Mouse (Mus musculus) limb, embryonic 11.5 days (tissue): Measurements from ENCODE around the gene Ctc1. TPM values are rescaled to one million over a fixed set of nuclear protein-coding genes. Genes with fewer than 3 reads are reported as not detected.

Experiments
- ATAC-seq: fragments of 200-750 bp; cut with Nextera tagmentation; 2 replicates; pipeline ENCODE4 v1.8.0; 2017; ENCODE audit warnings: low read depth; ENCODE audit not compliant: insufficient number of reproducible peaks, low FRiP score, low TSS enrichment
- DNase-seq: peaks from one replicate; pipeline ENCODE4 v3.0.0-alpha.2; 2015; ENCODE audit warnings: low spot score
- H3K27ac ChIP-seq: fragments of 300-500 bp; sonication (generic); replicated peaks from 2 replicates; pipeline ENCODE4 v1.5.1; 2014; ENCODE audit warnings: low read depth, mild to moderate bottlenecking, low read length
- H3K27me3 ChIP-seq: fragments of 300-500 bp; sonication (generic); 2 replicates; pipeline ENCODE4 v1.6.1; 2014; ENCODE audit warnings: mild to moderate bottlenecking, low read length, mixed read lengths; ENCODE audit not compliant: control insufficient read depth, insufficient read depth
- H3K36me3 ChIP-seq: fragments of 300-500 bp; sonication (generic); 2 replicates; pipeline ENCODE4 v1.6.1; 2014; ENCODE audit warnings: mild to moderate bottlenecking, low read length, moderate library complexity, mixed read lengths; ENCODE audit not compliant: control insufficient read depth, insufficient read depth
- H3K4me1 ChIP-seq: fragments of 300-500 bp; sonication (generic); 2 replicates; pipeline ENCODE4 v1.6.1; 2014; ENCODE audit warnings: low read length, mixed read lengths; ENCODE audit not compliant: control insufficient read depth, insufficient read depth
- H3K4me2 ChIP-seq: fragments of 300-500 bp; sonication (generic); 2 replicates; pipeline ENCODE4 v1.6.1; 2014; ENCODE audit warnings: low read depth, mild to moderate bottlenecking, moderate library complexity; ENCODE audit not compliant: severe bottlenecking
- H3K4me3 ChIP-seq: fragments of 300-500 bp; sonication (generic); 2 replicates; pipeline ENCODE4 v1.5.1; 2014; ENCODE audit warnings: low read depth, low read length
- H3K9ac ChIP-seq: fragments of 300-500 bp; sonication (generic); 2 replicates; pipeline ENCODE4 v1.6.1; 2014; ENCODE audit warnings: mild to moderate bottlenecking, low read length
- H3K9me3 ChIP-seq: fragments of 300-500 bp; sonication (generic); 2 replicates; pipeline ENCODE4 v1.6.1; 2016; ENCODE audit warnings: low read length; ENCODE audit not compliant: control insufficient read depth
- WGBS: fragments of 180-500 bp; shearing (Covaris S2); extraction: QIAGEN DNeasy Blood & Tissue Kit; methylation state at CpG from one replicate; pipeline ENCODE4 v1.1.7; 2014; 5-methylcytosine and 5-hydroxymethylcytosine counted together
- microRNA-seq: library from miRNA; unstranded; fragments of <30 nt; microRNA quantifications from one replicate; pipeline ENCODE4, GENCODE M21; 2016
- polyA plus RNA-seq: library from polyadenylated mRNA; unstranded; fragments of >200 nt; fragmentation: Nextera tagmentation; extraction: Ambion mirVana; gene quantifications from 2 replicates; pipeline ENCODE4 v1.2.1, GENCODE M21; 2014

Gene Ctc1
- polyA plus RNA-seq, 1 experiment from 2014 or later, result 80.4 TPM

GRCm38 (mm10) chr11:69085608-69086007 is 69.9 kb downstream of the Ctc1 start:
- H3K4me1 ChIP-seq, result peaks cover 13% of the 10 kb centered on the region
- ATAC-seq (no peak), DNase-seq (no peak)
- no peak overlapping the region for H3K9ac ChIP-seq
- no peaks in the 10 kb centered on the region for H3K9me3 ChIP-seq
- no peak overlapping the region; the same call in 1 of the 2 replicates for H3K27ac ChIP-seq
- 63% methylated on average over 6 of the region's 6 CpGs for WGBS
- peaks cover 6% of the 10 kb centered on the region for H3K36me3 ChIP-seq
- H3K4me2 ChIP-seq, result no peak overlapping the region
- H3K27me3 ChIP-seq, result no peaks in the 10 kb centered on the region
- H3K4me3 ChIP-seq, result no peak overlapping the region

Small RNA genes lying within 50 kb of the gene (microRNA-seq; reads per million reads assigned to microRNA genes)
- gene Mir3062, result 15.3 reads per million, percentile 26 among the genes with 10 or more reads in this experiment

Other genes with a start within 250 kb of the Ctc1 start
- 53.2 and 57.8 TPM in 2 replicates for gene Ndel1, start 144.1 kb upstream of the Ctc1 start, polyA plus RNA-seq
- not detected in 2 replicates for gene Rnf222, start 127.4 kb upstream of the Ctc1 start, polyA plus RNA-seq
- gene Rpl26, start 114.3 kb upstream of the Ctc1 start, polyA plus RNA-seq, result 1,145 and 1,149 TPM in 2 replicates
- not detected in 2 replicates for gene Odf4, start 88.8 kb upstream of the Ctc1 start, polyA plus RNA-seq
- gene Arhgef15, start 58.4 kb upstream of the Ctc1 start, polyA plus RNA-seq, result 6.7 and 7.7 TPM in 2 replicates
- 2.6 and 3.0 TPM in 2 replicates for gene Slc25a35, start 47.8 kb upstream of the Ctc1 start, polyA plus RNA-seq
- gene Rangrf, start 40.7 kb upstream of the Ctc1 start, polyA plus RNA-seq, result 82.6 and 84.4 TPM in 2 replicates
- 43.6 and 48.8 TPM in 2 replicates for gene Pfas, start 7.5 kb upstream of the Ctc1 start, polyA plus RNA-seq
- gene Aurkb, start 29.7 kb downstream of the Ctc1 start, polyA plus RNA-seq, result 171 and 178 TPM in 2 replicates
- 6.2 and 7.0 TPM in 2 replicates for gene Borcs6, start 43.8 kb downstream of the Ctc1 start, polyA plus RNA-seq
- 34.6 and 36.7 TPM in 2 replicates for gene Tmem107, start 54.9 kb downstream of the Ctc1 start, polyA plus RNA-seq
- gene Vamp2, start 72.6 kb downstream of the Ctc1 start, polyA plus RNA-seq, result 64.2 and 73.3 TPM in 2 replicates
- 8.0 and 9.1 TPM in 2 replicates for gene Per1, start 79.3 kb downstream of the Ctc1 start, polyA plus RNA-seq
- gene Hes7, start 104.5 kb downstream of the Ctc1 start, polyA plus RNA-seq, result 0.54 and 0.65 TPM in 2 replicates
- 0.19 TPM in 1 of 2 replicates, not detected in the other for gene 9130213A22Rik, start 106.7 kb downstream of the Ctc1 start, polyA plus RNA-seq
- 0.17 and 0.25 TPM in 2 replicates for gene Aloxe3, start 110.0 kb downstream of the Ctc1 start, polyA plus RNA-seq
- 0.05 TPM in 1 of 2 replicates, not detected in the other for gene Alox12b, start 141.1 kb downstream of the Ctc1 start, polyA plus RNA-seq
- 0.07 TPM in 1 of 2 replicates, not detected in the other for gene Alox8, start 181.9 kb downstream of the Ctc1 start, polyA plus RNA-seq
- not detected in 2 replicates for gene Gucy2e, start 221.1 kb downstream of the Ctc1 start, polyA plus RNA-seq